Mouse (Mus musculus): ENCODE measurements around the gene Ankrd53. TPM values are rescaled to one million over a fixed set of nuclear protein-coding genes. Genes with fewer than 3 reads are reported as not detected.
A peak's percentile ranks its signal among the peaks of the same experiment; 100 is the strongest.
"Not testable (repeated sequence)": the region's sequence is repeated elsewhere in the genome, so short reads cannot be mapped to it uniquely, and the experiment has no call there.

The Ankrd53 gene
- polyA plus RNA-seq, 1 experiment from 2014 or later = not detected

GRCm38 (mm10) chr6:83768485-83768884 lies 6.0 kb downstream of the Ankrd53 start:
- Histone ChIP-seq H3K36me3 (peaks cover 56% of the 10 kb centered on the region), H3K4me3 (no peak overlapping the region), H3K4me2 (no peak overlapping the region), H3K9me3 (no peaks in the 10 kb centered on the region), H3K4me1 (peaks cover 15% of the 10 kb centered on the region), H3K27ac (replicated peaks) (no peak overlapping the region), H3K27me3 (replicated peaks) (peaks cover 17% of the 10 kb centered on the region), H3K9ac (no peak overlapping the region)
- 64% methylated on average over 5 of the region's 5 CpGs for WGBS
- no peak for ATAC-seq (ENCODE audit: extremely low read depth, insufficient number of reproducible peaks, low FRiP score, low TSS enrichment)

GRCm38 (mm10) chr6:83774126-83774525 lies 11.7 kb downstream of the Ankrd53 start:
- Histone ChIP-seq H3K4me3 (peak overlapping the region; percentile 94), H3K36me3 (peaks cover 46% of the 10 kb centered on the region), H3K27ac (replicated peaks) (no peak overlapping the region), H3K27me3 (replicated peaks) (0 out of 2 replicates have a peak, but pooled peaks cover 2% of the 10 kb centered on the region), H3K9me3 (no peaks in the 10 kb centered on the region), H3K9ac (peak overlapping the region; percentile 97), H3K4me1 (peaks cover 17% of the 10 kb centered on the region), H3K4me2 (peak overlapping the region; percentile 93)
- WGBS = 63% methylated on average over 9 of the region's 9 CpGs
- no peak for ATAC-seq (ENCODE audit: extremely low read depth, insufficient number of reproducible peaks, low FRiP score, low TSS enrichment)

GRCm38 (mm10) chr6:83774781-83775563 lies 12.5 kb downstream of the Ankrd53 start:
- peak overlapping the region; percentile 94 for H3K4me3 ChIP-seq
- H3K36me3 ChIP-seq = peaks cover 38% of the 10 kb centered on the region
- no peaks in the 10 kb centered on the region for H3K9me3 ChIP-seq
- peak overlapping the region; percentile 90 for H3K27ac ChIP-seq (replicated peaks)
- H3K4me2 ChIP-seq = peak overlapping the region; percentile 93
- 0 out of 2 replicates have a peak, but pooled peaks cover 2% of the 10 kb centered on the region for H3K27me3 ChIP-seq (replicated peaks)
- H3K9ac ChIP-seq = peak overlapping the region; percentile 97
- no peak for ATAC-seq (ENCODE audit: extremely low read depth, insufficient number of reproducible peaks, low FRiP score, low TSS enrichment)
- WGBS = under 1% methylated on average over 14 of the region's 14 CpGs
- peaks cover 17% of the 10 kb centered on the region for H3K4me1 ChIP-seq

DNA sequence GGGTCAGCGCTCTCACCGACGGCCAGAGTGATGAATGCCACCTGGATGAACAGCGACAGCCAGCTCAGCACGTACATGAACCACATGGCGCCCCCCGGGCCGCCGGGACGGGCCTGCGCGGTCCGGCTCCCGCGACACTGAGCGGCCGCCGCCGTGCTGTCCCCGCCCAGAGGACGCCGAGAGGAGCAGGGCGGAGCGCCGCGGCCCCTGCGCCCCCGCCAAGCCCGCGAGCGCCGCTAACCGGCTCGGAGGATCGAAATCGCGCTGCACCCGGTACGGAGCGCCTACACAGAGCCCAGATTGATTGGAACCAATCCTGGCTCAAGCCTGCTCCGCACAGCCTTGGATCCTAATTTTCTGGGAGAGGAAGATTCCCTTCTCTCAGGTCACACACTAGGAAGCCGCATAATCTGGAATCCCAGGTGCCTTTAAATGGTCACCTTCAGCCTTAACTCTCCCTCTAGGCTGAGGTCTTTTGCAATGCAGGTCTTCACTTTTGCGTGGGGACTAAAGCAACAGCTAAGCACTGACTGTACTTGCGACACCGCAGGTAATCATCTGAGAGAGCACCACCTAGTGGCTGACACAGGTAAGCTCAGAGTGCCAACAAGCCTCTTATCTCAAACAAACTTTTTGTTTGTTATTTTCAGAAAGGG lies 13.3 kb downstream of the Ankrd53 start, which contains the start of gene Tex261:
Gene Tex261 (minus strand): TSS at position 176 of the 656 bp plus-strand sequence.
- peaks cover 30% of the 10 kb centered on the region for H3K36me3 ChIP-seq
- ATAC-seq (ENCODE audit: extremely low read depth, insufficient number of reproducible peaks, low FRiP score, low TSS enrichment) = peak; percentile 86
- H3K27me3 ChIP-seq (replicated peaks) = 0 out of 2 replicates have a peak, but pooled peaks cover 6% of the 10 kb centered on the region
- peaks cover 17% of the 10 kb centered on the region for H3K4me1 ChIP-seq
- peak within 1 kb of the TSS; percentile 93 for H3K4me2 ChIP-seq
- peak within 1 kb of the TSS; percentile 97 for H3K9ac ChIP-seq
- H3K9me3 ChIP-seq = no peaks in the 10 kb centered on the region
- H3K4me3 ChIP-seq = peak within 1 kb of the TSS; percentile 94
- H3K27ac ChIP-seq (replicated peaks) = peak within 1 kb of the TSS; percentile 90
- under 1% methylated on average over 41 of the region's 45 CpGs for WGBS

DNA sequence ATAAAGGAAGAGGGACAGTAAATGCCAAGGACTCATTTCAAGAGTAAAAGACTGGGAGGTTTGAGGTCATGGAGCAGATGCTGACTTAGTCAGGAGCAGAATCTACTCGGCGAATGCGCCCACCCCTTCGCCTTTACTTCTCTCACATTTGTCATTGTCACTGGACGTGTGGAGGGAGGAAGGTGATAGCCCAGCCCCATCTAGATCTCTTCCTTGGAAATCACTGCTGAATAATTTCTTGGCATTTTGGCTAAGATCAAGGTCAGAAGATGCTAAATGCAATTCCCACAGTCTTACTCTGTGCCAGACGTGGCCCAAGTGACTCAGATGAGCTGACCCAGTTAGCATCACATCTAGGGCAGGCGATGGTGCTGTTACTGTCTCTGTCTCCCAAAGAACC lies 15.9 kb downstream of the Ankrd53 start:
- Histone ChIP-seq H3K9ac (no peak overlapping the region), H3K4me3 (no peak overlapping the region), H3K27me3 (replicated peaks) (0 out of 2 replicates have a peak, but pooled peaks cover 8% of the 10 kb centered on the region), H3K36me3 (peaks cover 4% of the 10 kb centered on the region), H3K27ac (replicated peaks) (no peak overlapping the region), H3K9me3 (no peaks in the 10 kb centered on the region), H3K4me2 (no peak overlapping the region), H3K4me1 (peaks cover 17% of the 10 kb centered on the region)
- no peak for ATAC-seq (ENCODE audit: extremely low read depth, insufficient number of reproducible peaks, low FRiP score, low TSS enrichment)
- WGBS = 74% methylated on average over 7 of the region's 7 CpGs

DNA sequence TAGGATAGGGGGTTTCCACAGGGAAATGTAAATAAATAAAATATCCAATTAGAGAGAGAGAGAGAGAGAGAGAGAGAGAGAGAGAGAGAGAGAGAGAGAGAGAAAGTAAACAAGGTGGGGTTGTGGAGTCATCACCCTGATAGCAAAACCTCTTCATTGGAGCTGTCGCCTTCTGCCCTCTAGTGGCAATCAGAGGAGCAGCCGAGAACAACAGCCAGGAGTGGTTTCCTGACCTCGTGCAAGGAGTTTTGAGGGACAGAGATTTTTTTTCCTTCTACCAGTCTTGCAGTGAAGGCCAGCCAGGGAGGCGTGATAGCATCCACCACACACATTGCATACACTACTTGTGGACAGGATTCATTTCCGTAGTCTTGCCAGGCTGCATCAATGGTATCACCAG lies 16.6 kb downstream of the Ankrd53 start:
- Histone ChIP-seq H3K9ac (no peak overlapping the region), H3K27me3 (replicated peaks) (0 out of 2 replicates have a peak, but pooled peaks cover 8% of the 10 kb centered on the region), H3K4me1 (peaks cover 13% of the 10 kb centered on the region), H3K36me3 (no peaks in the 10 kb centered on the region), H3K9me3 (no peaks in the 10 kb centered on the region), H3K4me3 (no peak overlapping the region), H3K27ac (replicated peaks) (no peak overlapping the region), H3K4me2 (no peak overlapping the region)
- no peak for ATAC-seq (ENCODE audit: extremely low read depth, insufficient number of reproducible peaks, low FRiP score, low TSS enrichment)
- WGBS = 5% methylated on average over 5 of the region's 5 CpGs

GRCm38 (mm10) chr6:83786426-83786825 lies 24.0 kb downstream of the Ankrd53 start:
- H3K27ac ChIP-seq (replicated peaks) = no peak overlapping the region
- 62% methylated on average over 3 of the region's 3 CpGs for WGBS
- H3K4me1 ChIP-seq = peaks cover 6% of the 10 kb centered on the region; the same call in 1 of the 2 replicates
- no peak overlapping the region for H3K4me2 ChIP-seq
- ATAC-seq (ENCODE audit: extremely low read depth, insufficient number of reproducible peaks, low FRiP score, low TSS enrichment) = no peak
- no peak overlapping the region for H3K9ac ChIP-seq
- H3K9me3 ChIP-seq = no peaks in the 10 kb centered on the region
- no peaks in the 10 kb centered on the region for H3K36me3 ChIP-seq
- H3K27me3 ChIP-seq (replicated peaks) = peaks cover 7% of the 10 kb centered on the region; the same call in 1 of the 2 replicates
- no peak overlapping the region for H3K4me3 ChIP-seq

GRCm38 (mm10) chr6:83788554-83788953 lies 26.1 kb downstream of the Ankrd53 start:
- ATAC-seq (ENCODE audit: extremely low read depth, insufficient number of reproducible peaks, low FRiP score, low TSS enrichment) = no peak
- Histone ChIP-seq H3K27ac (replicated peaks) (no peak overlapping the region), H3K4me2 (no peak overlapping the region), H3K9ac (no peak overlapping the region), H3K27me3 (replicated peaks) (peaks cover 7% of the 10 kb centered on the region; the same call in 1 of the 2 replicates), H3K9me3 (no peaks in the 10 kb centered on the region), H3K36me3 (no peaks in the 10 kb centered on the region), H3K4me1 (peaks cover 10% of the 10 kb centered on the region; the same call in 1 of the 2 replicates), H3K4me3 (no peak overlapping the region)
- WGBS = 54% methylated on average over 7 of the region's 7 CpGs

GRCm38 (mm10) chr6:83790533-83790932 lies 28.1 kb downstream of the Ankrd53 start:
- H3K9ac ChIP-seq; H3K27me3 ChIP-seq (replicated peaks); H3K4me2 ChIP-seq; H3K4me3 ChIP-seq; ATAC-seq (ENCODE audit: extremely low read depth, insufficient number of reproducible peaks, low FRiP score, low TSS enrichment); H3K36me3 ChIP-seq; H3K9me3 ChIP-seq; H3K27ac ChIP-seq (replicated peaks): not testable (repeated sequence)
- peaks cover 17% of the 10 kb centered on the region for H3K4me1 ChIP-seq
- WGBS = 83% methylated on average over 5 of the region's 5 CpGs

DNA sequence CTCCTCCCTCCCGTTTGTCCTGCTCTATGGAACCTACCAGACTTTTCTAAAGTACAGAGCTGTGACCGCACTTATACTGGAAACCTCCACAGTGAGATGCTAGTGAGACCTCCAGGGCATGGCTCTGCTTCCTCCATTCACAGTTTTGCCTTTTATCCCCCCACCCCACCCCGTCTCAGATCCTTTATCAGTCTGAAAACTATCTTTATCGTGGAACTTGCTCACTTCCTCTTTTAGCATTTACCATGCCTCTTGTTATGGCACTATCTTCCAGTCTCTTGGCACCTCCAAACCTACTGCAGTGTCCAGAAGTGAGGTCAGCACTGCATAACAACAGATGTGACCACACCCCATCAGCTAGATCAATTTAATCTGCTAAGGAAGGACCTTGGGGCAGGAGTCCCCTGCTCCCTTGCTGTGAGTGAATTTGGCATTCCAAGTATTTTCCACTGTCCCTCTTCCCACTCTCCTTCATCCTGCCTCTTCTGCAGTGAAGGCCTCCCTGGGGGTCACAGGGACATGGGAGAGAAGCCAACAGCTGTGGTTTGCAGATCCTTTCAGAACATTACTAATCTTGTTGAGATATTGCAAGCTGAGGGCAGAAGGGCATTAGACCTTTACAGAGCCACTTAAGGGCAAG lies 28.9 kb downstream of the Ankrd53 start:
- Histone ChIP-seq H3K27ac (replicated peaks) (no peak overlapping the region; the same call in 1 of the 2 replicates), H3K4me2 (no peak overlapping the region), H3K4me3 (no peak overlapping the region), H3K9ac (0 out of 2 replicates have a peak overlapping the region, but pooled peaks have one; percentile 5), H3K27me3 (replicated peaks) (no peaks in the 10 kb centered on the region), H3K9me3 (no peaks in the 10 kb centered on the region), H3K36me3 (no peaks in the 10 kb centered on the region), H3K4me1 (peaks cover 19% of the 10 kb centered on the region)
- WGBS = 41% methylated on average over 4 of the region's 4 CpGs
- ATAC-seq (ENCODE audit: extremely low read depth, insufficient number of reproducible peaks, low FRiP score, low TSS enrichment) = no peak

DNA sequence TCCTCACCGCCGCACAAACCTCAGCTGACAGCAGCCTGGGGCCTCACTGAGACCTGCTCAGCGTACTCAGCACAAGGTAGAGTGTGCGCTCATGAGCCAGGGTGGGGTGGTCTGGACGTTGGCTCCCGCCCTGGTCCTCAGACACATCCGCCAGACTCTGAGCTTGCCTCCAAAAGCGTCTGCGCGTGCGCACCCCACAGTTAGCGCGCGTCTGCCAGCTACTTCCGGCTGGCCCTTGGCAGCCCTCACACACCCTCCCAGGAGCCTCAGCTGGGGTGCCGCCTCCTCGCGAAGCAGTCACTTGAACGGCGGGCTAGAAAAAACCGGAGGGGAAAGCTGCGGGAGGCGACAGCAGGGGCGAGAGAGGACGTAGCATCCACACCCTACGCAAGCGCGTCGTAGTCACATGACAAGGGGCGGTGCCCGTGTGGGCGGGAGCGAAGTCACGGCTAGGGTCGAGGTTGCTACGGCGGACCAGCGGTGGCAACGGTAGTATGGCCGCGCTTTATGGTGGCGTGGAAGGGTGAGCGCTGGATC lies 32.4 kb downstream of the Ankrd53 start, which contains the start of gene Nagk:
Gene Nagk (plus strand): TSS at position 223 of the 537 bp plus-strand sequence.
- Histone ChIP-seq H3K4me2 (peak within 1 kb of the TSS; percentile 94), H3K36me3 (peaks cover 24% of the 10 kb centered on the region), H3K27ac (replicated peaks) (peak within 1 kb of the TSS; percentile 97), H3K9me3 (no peaks in the 10 kb centered on the region), H3K27me3 (replicated peaks) (no peaks in the 10 kb centered on the region), H3K4me3 (peak within 1 kb of the TSS; percentile 85), H3K4me1 (peaks cover 19% of the 10 kb centered on the region), H3K9ac (peak within 1 kb of the TSS; percentile 93)
- ATAC-seq (ENCODE audit: extremely low read depth, insufficient number of reproducible peaks, low FRiP score, low TSS enrichment) = peak; percentile 96
- WGBS = under 1% methylated on average over 43 of the region's 43 CpGs

Data from heart, embryonic 13.5 days (tissue).